Mouse (Mus musculus) left cerebral cortex, postnatal 14 days (tissue): ENCODE results near the gene Atxn7l3. TPM values are rescaled to one million over a fixed set of nuclear protein-coding genes. Genes with fewer than 3 reads are reported as not detected.

Experiments used
- DNase-seq, 2 experiments: peaks; one replicate each; pipeline ENCODE4 v3.0.0; 2021 to 2022; ENCODE audit warnings: low spot score in 2 of 2, mixed read lengths in 1 of 2
- intact Hi-C: fragments of 180-260 bp; cut with DNase I; formaldehyde crosslinking; loops from one replicate; pipeline ENCODE4 v1.15.1; 2025
- long read RNA-seq, 2 experiments: library from polyadenylated mRNA; stranded (forward); transcript quantifications; one replicate each; pipeline ENCODE4 v2.0.0; 2021
- total RNA-seq, 2 experiments: library from RNA; stranded (reverse); gene quantifications; 2 replicates each; pipeline ENCODE4 v1.2.3; 2021

Gene Atxn7l3
- 100 to 1,000 TPM; 180 to 196 TPM for total RNA-seq
- long read RNA-seq, experiment 1, transcript Atxn7l3-201 (13 exons, 3,688 nt): major isoform, 20 of 74 reads
- long read RNA-seq, experiment 1, partial matches to known transcripts: 3 of 74 reads
- long read RNA-seq, experiment 1, other reads (novel, unspliced or antisense): 46 of 74 reads
- long read RNA-seq, experiment 2, transcript Atxn7l3-202 (13 exons, 3,706 nt): minor isoform, 7 of 98 reads
- long read RNA-seq, experiment 2, transcript Atxn7l3-201 (13 exons, 3,688 nt): major isoform, 25 of 98 reads
- long read RNA-seq, experiment 2, partial matches to known transcripts: 4 of 98 reads
- long read RNA-seq, experiment 2, other reads (novel, unspliced or antisense): 62 of 98 reads

DNA sequence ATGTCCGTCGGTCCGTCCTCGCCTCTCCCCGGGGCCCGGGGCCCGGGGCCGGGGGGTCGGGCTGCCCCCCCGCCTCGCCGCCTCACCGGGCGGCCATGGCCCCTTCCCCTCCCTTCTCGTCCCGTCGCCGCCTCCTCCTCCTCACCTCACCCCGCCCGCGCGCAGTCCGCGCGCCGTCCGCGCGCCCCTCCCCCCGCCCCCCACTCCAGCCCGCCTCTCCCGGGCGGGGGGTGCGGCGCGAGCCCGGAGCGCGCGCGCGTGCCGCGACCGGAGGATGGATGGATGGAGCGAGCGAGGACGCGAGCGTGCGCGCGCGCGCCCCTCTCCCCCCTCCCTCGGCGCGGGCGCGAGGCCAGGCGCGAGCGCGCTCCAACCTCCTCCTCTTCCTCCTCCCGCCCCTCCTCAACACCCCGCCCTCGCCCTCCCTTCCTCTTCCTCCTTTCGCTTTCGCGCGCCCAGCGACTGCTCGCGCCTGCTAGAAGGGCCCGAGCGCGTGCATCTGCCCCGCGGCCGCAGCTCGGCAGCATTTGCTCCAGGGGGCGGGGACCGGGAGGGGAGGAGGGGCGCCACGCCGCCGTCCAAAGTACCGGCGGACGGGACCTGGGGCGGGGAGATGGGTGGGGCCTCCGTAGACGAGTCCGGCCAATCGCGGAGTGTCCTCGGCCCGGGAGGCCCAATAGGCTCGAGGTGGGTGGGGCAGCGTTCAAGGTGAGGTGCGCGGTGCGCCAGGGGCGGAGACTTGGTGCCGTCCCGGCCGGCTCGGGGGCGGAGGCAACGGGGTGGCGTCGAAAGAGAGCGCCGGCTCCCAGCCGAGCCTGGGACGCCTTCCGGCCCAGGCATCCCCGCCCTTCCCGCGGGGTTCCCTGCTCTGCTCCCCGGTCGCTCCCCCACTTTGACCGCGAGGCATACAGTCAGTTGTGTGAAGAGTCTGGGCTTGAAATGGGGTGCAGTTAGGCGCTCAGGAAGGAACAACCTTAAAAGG is at the start of gene Atxn7l3:
Gene Atxn7l3, minus strand, starts transcription at position 141 of the 982 bp plus-strand sequence.
- peak; percentile 98 for DNase-seq
- intact Hi-C loops: loop anchor here (5.0 kb wide), 1 partner anchor 111 kb away; the partner anchor contains the start of gene Slc25a39

DNA sequence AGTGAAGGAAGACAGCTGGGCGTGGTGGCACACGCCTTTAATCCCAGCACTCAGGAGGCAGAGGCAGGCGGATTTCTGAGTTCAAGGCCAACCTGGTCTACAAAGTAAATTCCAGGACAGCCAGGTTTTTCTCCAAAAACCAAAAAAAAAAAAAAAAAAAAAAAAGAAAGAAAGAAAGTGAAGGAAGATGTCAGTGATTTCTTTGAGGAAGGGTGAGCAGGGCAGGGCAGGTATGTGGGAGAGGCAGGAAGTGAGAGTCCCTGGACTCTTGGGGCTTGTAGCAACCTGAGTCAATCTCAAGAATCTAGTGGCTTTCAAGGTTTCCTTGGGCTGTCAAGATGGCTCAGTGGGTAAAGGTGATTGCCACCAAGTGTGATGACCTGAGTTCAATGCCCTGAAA is 48.0 kb upstream of the Atxn7l3 start:
- intact Hi-C loops: loop anchor here (5.0 kb wide), 1 partner anchor 33 kb away; no protein-coding TSS in a partner anchor
- no peak for DNase-seq

DNA sequence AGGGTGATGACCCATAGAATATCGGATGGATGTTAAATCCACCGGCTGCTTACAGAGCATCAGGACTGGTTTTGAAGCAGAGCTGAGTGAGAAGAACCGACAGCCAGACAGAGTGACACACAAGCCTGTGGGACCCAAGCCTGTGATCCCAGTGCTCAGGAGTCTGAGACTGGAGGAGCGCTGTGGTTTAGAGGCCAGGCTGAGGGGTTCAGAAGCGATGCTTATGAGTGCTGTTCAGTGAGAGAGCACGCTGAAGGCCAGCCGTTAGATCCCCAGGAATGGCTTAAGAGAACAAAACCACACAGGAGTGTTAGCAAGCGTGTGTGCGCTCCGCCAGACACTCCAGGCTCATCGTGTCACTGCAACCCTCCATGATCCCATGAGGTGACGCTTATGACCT is 46.3 kb upstream of the Atxn7l3 start:
- no peak for DNase-seq
- intact Hi-C loops: loop anchor here (5.0 kb wide), 1 partner anchor 35 kb away; no protein-coding TSS in a partner anchor

- intact Hi-C loops: loop anchor here (5.0 kb wide), 1 partner anchor 36 kb away; no protein-coding TSS in a partner anchor
- DNase-seq: no peak
These were observed 44.7 kb upstream of the Atxn7l3 start for GRCm38 (mm10) chr11:102341101-102341500.

DNA sequence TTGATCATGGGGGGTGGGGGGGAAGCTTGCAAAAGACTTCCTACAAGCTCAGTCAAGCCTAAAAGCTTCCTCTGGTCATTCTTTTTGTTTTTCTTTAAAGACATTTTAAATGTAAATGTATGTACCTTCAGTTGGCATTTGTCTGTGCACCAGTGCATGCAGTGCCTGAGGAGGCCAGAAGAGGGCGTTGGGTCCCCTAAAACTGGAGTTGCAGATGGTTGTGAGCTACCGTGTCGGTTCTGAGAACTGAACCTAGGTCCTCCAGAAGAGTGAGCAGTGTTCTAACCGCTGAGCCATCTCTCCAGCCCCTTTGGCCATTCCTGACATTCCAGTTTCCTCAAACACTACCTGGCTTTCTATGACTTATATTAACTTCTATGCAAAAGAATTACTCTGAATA is 43.2 kb upstream of the Atxn7l3 start:
- intact Hi-C loops: loop anchor here (5.0 kb wide), 1 partner anchor 38 kb away; no protein-coding TSS in a partner anchor
- no peak for DNase-seq

GRCm38 (mm10) chr11:102339195-102339594 is 42.8 kb upstream of the Atxn7l3 start:
- intact Hi-C loops: no loop called here
- DNase-seq: no peak

DNA sequence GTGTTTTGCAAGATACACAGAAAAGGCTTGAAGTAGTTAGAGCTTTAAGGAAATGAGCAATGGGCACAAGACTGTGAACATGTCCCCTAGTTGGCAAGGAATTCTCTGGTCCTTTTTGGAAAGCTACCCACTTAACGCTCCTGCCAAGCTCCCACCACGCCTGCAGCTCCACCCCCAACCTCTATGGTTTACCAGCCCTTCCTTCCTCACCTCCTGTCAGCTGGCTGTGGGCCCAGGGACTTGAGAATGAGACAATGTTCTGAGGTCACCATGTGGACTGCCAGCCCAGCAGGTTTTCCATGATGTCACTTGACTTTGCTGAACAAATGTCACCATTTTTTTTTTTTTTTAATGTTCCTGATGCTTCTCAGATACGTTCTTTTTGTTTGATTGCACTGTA is 42.1 kb upstream of the Atxn7l3 start:
- DNase-seq: peak in 1 of 2 experiments; percentile 46
- intact Hi-C loops: no loop called here

- intact Hi-C loops: no loop called here
- DNase-seq: no peak
These were observed 41.5 kb upstream of the Atxn7l3 start for GRCm38 (mm10) chr11:102337921-102338320.

DNA sequence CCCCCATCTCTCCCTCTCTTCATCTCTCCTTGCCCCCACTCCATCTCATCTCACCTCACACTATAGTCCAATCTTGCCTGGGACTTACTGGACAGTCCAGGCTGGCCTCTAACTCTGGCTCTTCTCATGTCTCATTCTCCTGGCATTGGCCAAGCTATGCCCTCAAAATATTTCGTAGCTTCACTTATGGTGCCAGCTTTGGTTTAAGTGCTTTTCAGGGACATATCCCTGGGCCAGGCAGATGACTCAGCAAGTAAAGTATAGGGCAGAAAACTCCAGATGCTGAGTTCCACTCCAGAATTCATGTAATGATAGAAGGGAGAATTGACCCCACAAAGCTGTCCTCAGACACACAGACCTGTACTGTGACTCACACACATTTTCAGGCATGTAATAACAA is 39.8 kb upstream of the Atxn7l3 start:
- intact Hi-C loops: no loop called here
- no peak for DNase-seq

DNA sequence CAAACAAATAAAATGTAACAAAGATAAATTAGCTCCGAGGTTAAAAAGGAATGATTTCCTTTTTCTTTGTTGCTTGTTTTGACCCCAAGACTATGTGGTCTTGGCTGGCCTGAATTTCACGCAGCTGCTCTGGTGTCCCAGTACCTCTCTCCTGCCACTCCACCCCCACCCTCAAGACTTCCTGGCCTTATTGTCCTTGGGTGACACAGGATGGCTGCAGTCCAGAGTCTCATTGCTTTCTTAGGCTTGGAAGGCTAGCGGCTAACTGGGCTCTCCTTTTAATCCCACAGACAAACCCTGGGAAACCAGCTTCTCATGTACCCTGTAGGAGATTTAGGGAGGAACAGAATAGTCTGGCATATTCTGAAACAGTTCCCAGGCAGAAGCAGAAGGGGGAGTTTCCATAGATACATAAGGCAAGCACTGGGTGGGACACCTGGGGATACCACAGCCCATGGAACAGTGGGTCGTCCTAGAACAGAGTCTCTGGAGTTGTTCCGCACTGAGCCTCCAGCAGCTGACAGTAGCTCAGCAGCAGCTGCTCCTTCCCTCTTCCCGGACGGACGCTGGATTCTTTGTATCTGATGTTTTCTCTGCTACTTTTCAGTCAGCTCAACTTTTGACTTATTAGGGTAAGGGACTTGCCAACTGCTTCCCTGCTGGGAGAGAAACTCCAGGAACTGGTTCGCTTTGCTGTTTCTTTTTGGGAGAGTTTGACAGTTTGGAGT is 38.7 kb upstream of the Atxn7l3 start:
- DNase-seq: no peak
- intact Hi-C loops: no loop called here

DNA sequence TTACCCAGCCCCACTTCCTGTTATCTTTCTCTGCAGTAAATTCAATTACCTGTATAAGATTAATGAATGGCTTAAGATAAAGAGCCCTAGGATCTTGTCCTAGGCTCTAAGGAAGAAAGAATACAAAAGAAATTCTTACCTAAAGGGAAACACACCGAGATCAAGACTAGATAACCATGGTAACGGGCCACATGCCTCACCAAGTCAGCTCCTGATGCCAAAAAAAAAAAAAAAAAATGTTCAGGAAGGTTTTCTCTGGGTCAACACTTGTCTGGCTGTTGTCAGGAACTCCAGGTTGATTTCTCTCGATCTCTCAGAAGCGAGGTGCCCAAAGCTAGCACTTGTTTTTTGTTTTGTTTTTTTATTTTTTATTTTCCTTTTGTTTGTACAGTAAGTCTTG is 37.6 kb upstream of the Atxn7l3 start:
- no peak for DNase-seq
- intact Hi-C loops: no loop called here

- DNase-seq: no peak
- intact Hi-C loops: no loop called here
These were observed 36.6 kb upstream of the Atxn7l3 start for GRCm38 (mm10) chr11:102333061-102333460.

- intact Hi-C loops: no loop called here
- no peak for DNase-seq
These were observed 35.4 kb upstream of the Atxn7l3 start for GRCm38 (mm10) chr11:102331806-102332205.

DNA sequence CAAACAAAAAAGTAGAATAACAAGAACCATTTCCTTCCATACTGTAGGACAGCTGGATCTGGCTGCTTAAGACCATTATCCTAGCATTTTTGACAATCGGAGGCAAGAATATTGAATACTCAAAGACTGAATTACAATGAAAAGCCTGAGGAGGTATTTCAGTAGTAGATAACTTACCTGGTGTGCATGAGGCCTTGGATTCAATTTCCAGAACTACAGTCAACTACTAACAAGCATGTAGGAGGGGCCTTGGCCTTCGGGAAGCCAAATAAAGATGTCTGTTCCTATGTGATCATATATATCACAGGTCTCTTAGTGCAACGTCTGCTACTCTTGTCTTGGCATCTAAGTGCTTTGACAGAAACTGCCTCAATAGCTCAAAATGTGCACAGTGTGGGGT is 33.6 kb upstream of the Atxn7l3 start:
- no peak for DNase-seq
- intact Hi-C loops: no loop called here

DNA sequence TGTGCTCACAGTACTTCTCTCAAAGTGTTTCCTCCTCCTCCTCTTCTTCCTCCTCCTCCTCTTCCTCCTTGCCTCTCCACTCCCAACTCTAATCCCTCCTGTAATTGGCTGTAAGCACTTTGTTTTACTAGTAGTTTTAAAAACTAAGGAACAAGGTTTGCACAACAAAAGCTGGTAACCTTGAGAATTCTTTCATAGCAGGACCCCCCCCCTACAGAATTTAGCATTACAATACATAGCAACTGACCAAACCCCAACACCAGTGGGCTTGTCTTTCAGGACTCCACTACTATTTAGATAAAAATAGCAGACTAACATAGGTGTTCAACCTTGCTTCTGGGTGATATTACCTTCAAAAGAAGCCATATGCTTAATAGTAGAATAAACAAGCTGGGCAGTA is 33.1 kb upstream of the Atxn7l3 start:
- intact Hi-C loops: no loop called here

DNA sequence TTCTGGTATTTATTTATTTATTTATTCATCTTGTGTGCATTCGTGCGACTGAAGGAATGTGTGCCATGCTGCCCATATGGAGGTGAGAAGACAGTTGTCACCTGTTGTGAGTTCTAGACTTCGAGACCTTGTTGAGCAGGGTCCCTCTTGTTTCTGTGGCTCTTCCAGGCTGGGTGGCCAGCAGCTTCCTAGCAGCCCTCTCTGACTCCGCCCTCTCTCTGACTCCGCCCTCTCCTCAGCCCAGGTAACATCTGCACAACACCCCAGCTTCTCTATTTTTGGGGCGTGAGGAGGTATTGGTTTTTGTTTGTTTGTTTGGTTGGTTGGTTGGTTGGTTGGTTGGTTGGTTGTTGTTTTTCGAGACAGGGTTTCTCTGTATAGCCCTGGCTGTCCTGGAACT is 31.4 kb upstream of the Atxn7l3 start:
- DNase-seq: no peak
- intact Hi-C loops: no loop called here

More for the DNA sequence above, 33.1 kb upstream of the Atxn7l3 start:
- DNase-seq: no peak

DNA sequence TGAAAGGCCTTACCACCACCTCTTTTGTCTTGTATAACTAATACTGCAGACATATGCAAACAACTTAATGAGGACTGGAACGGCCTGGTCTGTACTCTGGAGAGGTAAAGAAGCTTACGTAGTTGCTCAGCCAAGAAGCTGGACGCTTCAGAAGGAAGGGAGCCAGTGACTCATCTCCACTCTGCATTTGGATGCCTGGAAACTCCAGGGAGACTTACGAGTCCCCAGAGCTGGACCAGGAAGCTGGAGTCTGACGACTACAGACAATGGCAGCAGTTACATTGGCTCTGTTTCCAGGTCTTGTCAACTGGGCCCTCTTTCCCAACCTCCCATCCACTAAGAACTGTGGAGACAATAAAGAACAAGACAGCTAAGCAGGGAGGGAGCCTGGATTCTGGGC is 30.8 kb upstream of the Atxn7l3 start:
- DNase-seq: no peak
- intact Hi-C loops: no loop called here

DNA sequence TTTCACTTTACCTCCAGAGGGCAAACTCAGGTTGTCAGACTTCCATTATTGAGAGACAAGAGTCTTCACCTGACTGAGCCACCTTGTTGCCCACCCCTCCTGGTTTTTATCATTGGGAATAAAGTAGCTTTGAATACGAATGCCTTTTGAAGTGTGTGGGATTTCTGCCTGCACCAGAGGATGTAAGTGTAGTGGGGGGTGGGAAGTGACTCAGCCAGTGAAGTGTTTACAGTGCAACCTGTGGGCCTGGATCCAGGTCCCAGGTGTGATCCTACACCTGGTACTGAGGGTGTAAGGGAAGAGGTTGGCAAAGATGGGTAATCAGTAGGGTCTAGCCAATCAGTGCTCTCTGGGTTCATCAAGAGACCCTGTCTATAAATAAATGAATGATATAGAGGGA is 27.1 kb upstream of the Atxn7l3 start:
- no peak for DNase-seq
- intact Hi-C loops: no loop called here

DNA sequence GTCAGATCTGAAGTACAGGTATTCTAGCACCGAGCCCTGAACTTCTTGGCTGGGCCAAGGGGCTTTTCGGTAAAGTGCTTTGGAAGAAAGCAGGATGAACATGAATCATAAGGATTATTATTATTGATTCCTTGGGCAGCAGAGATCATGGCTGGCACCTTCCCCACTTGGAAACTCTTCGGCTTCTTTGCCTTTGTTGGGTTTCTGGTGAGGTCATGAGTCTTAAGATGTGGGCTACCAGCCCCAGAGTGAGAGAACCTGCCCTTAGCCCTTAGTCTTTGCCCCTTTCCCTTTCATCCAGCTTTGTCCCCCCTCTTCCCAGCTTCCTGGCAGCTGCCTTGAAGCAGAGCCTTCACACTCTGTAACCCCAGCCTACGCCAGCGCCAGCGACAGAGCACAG is 25.5 kb upstream of the Atxn7l3 start:
- no peak for DNase-seq
- intact Hi-C loops: no loop called here

GRCm38 (mm10) chr11:102320686-102321005 is 24.2 kb upstream of the Atxn7l3 start:
- intact Hi-C loops: no loop called here
- DNase-seq: peak; percentile 83 to 96
